Mouse (Mus musculus) E14TG2a.4 (cell line): ENCODE data around the gene Dcaf7.
A peak's percentile ranks its signal among the peaks of the same experiment; 100 is the strongest.

Experiments
- H3K27me3 ChIP-seq: 2 replicates; pipeline ENCODE4 v1.6.1; 2014; ENCODE audit warnings: low read length, control low read depth; ENCODE audit not compliant: insufficient read depth
- H3K36me3 ChIP-seq: 2 replicates; pipeline ENCODE4 v1.6.1; 2014; ENCODE audit warnings: low read length, control low read depth; ENCODE audit not compliant: insufficient read depth
- H3K4me1 ChIP-seq: replicated peaks from 2 replicates; pipeline ENCODE4 v1.6.1; 2014; ENCODE audit warnings: low read depth, low read length, control low read depth
- H3K4me3 ChIP-seq: replicated peaks from 2 replicates; pipeline ENCODE4 v1.5.1; 2014; ENCODE audit warnings: mild to moderate bottlenecking, low read length
- H3K9me3 ChIP-seq: 2 replicates; pipeline ENCODE4 v1.6.1; 2014; ENCODE audit warnings: low read length, control low read depth
- CTCF ChIP-seq: conservative IDR thresholded peaks from 2 replicates; pipeline ENCODE4 v1.5.1; 2014; ENCODE audit warnings: low read length
- NANOG ChIP-seq: IDR thresholded peaks from 2 replicates; pipeline ENCODE4 v1.6.1; 2014; ENCODE audit warnings: borderline replicate concordance, low read length, mixed read lengths
- POU5F1 ChIP-seq: IDR thresholded peaks from 2 replicates; pipeline ENCODE4 v1.6.1; 2014; ENCODE audit warnings: low read length, borderline replicate concordance

Dcaf7 gene

GRCm38 (mm10) chr11:106036548-106037417 is at the start of gene Dcaf7:
Dcaf7 (plus strand) TSS chr11:106036872.
- H3K4me1 ChIP-seq = peaks cover 29% of the 10 kb centered on the region
- H3K4me3 ChIP-seq = peak within 1 kb of the TSS; percentile 99
- no peak for TF ChIP-seq CTCF
- TF ChIP-seq NANOG = no peak
- no peak for TF ChIP-seq POU5F1
- peaks cover 2% of the 10 kb centered on the region; the same call in 1 of the 2 replicates for H3K9me3 ChIP-seq
- H3K36me3 ChIP-seq = peaks cover 19% of the 10 kb centered on the region
- no peaks in the 10 kb centered on the region for H3K27me3 ChIP-seq

DNA sequence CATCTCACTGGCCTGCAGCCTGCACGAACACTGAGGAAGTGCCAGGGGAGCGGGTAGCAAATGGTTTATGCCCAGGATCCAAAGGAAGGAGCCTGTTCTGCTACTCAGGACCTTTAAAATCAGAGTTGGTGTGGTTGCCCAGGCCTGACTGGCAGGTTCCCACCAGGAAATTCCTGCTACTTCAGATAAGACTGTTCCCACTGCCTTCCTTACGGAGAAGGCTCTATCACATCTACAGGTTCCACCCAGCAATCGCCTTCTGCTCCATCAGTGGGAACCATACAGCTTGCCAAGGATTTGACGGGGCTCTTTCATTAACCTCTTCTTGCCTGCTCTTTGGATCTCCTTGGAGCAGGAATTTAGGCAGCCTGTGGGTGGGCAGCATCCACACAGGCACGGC is 49.2 kb upstream of the Dcaf7 start:
- peaks cover 44% of the 10 kb centered on the region for H3K27me3 ChIP-seq
- TF ChIP-seq NANOG (no peak), POU5F1 (no peak), CTCF (no peak)
- H3K4me1 ChIP-seq = peaks cover 23% of the 10 kb centered on the region
- no peaks in the 10 kb centered on the region for H3K36me3 ChIP-seq
- no peaks in the 10 kb centered on the region for H3K9me3 ChIP-seq
- H3K4me3 ChIP-seq = peak overlapping the region; percentile 43

- Histone ChIP-seq H3K27me3 (peaks cover 44% of the 10 kb centered on the region), H3K9me3 (no peaks in the 10 kb centered on the region), H3K36me3 (no peaks in the 10 kb centered on the region), H3K4me1 (peaks cover 23% of the 10 kb centered on the region), H3K4me3 (no peak overlapping the region)
- TF ChIP-seq POU5F1 (no peak), NANOG (no peak), CTCF (no peak)
Observed at GRCm38 (mm10) chr11:105989446-105989845, 47.2 kb upstream of the Dcaf7 start.

- Histone ChIP-seq H3K9me3 (no peaks in the 10 kb centered on the region), H3K4me3 (no peak overlapping the region), H3K36me3 (no peaks in the 10 kb centered on the region), H3K4me1 (peaks cover 23% of the 10 kb centered on the region), H3K27me3 (peaks cover 40% of the 10 kb centered on the region)
- no peak for TF ChIP-seq POU5F1
- no peak for TF ChIP-seq NANOG
- no peak for TF ChIP-seq CTCF
Observed at GRCm38 (mm10) chr11:105990231-105990630, 46.4 kb upstream of the Dcaf7 start.

GRCm38 (mm10) chr11:105994375-105994774 is 42.3 kb upstream of the Dcaf7 start, which contains the start of gene Ace3:
Ace3 (plus strand) TSS chr11:105994675.
- Histone ChIP-seq H3K4me3 (no peak within 1 kb of the TSS), H3K9me3 (no peaks in the 10 kb centered on the region), H3K4me1 (peaks cover 3% of the 10 kb centered on the region), H3K27me3 (peaks cover 14% of the 10 kb centered on the region; the same call in 1 of the 2 replicates), H3K36me3 (no peaks in the 10 kb centered on the region)
- TF ChIP-seq CTCF (no peak), NANOG (no peak), POU5F1 (no peak)

DNA sequence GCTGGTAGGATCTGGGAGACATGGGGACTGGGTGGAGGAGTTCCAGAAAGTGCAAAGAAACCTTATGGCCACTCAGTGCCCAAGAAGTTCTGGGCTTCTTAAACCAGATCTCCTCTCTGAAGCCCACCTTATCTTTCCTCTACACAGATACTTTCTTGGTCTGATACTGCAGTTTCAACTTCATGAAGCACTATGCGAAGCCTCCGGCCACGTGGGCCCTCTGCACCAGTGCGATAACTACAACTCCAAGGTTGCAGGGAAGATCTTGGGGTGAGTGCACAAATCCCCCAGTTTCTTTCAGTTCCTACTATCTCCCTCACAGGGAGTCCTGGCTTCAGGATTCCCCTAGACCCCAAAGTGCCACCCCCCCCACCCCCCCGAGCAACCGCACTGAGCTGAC is 36.6 kb upstream of the Dcaf7 start:
- no peaks in the 10 kb centered on the region for H3K36me3 ChIP-seq

GRCm38 (mm10) chr11:106001718-106002117 is 35.0 kb upstream of the Dcaf7 start:
- H3K9me3 ChIP-seq = no peaks in the 10 kb centered on the region
- H3K4me3 ChIP-seq = no peak overlapping the region
- TF ChIP-seq NANOG = no peak
- TF ChIP-seq POU5F1 = no peak
- peak; percentile 54 for TF ChIP-seq CTCF
- H3K27me3 ChIP-seq = peaks cover 11% of the 10 kb centered on the region
- H3K4me1 ChIP-seq = no peaks in the 10 kb centered on the region
- H3K36me3 ChIP-seq = no peaks in the 10 kb centered on the region

More for the DNA sequence above, 36.6 kb upstream of the Dcaf7 start:
- TF ChIP-seq NANOG = no peak
- no peak for TF ChIP-seq CTCF
- TF ChIP-seq POU5F1 = no peak
- no peak overlapping the region for H3K4me3 ChIP-seq
- peaks cover 3% of the 10 kb centered on the region; the same call in 1 of the 2 replicates for H3K27me3 ChIP-seq
- no peaks in the 10 kb centered on the region for H3K4me1 ChIP-seq
- H3K9me3 ChIP-seq = no peaks in the 10 kb centered on the region

- 0 out of 2 replicates have a peak, but pooled peaks cover 5% of the 10 kb centered on the region for H3K4me1 ChIP-seq
- H3K9me3 ChIP-seq = no peaks in the 10 kb centered on the region
- no peak overlapping the region for H3K4me3 ChIP-seq
- TF ChIP-seq CTCF = no peak
- no peak for TF ChIP-seq NANOG
- no peak for TF ChIP-seq POU5F1
- no peaks in the 10 kb centered on the region for H3K36me3 ChIP-seq
- peaks cover 36% of the 10 kb centered on the region for H3K27me3 ChIP-seq
Observed at GRCm38 (mm10) chr11:106004576-106004975, 32.1 kb upstream of the Dcaf7 start.
